Mouse (Mus musculus): Measurements from ENCODE around the gene Nol4l. TPM values are rescaled to one million over a fixed set of nuclear protein-coding genes. Genes with fewer than 3 reads are reported as not detected.

The Nol4l gene
- total and polyA plus RNA-seq, 3 experiments = 4.4 to 7.1 TPM; not detected in 1

- Histone ChIP-seq H3K27ac (ENCODE audit: control insufficient read depth, low read depth, low read length) (peak overlapping the region; percentile 65), H3K36me3 (ENCODE audit: control insufficient read depth in 1 of 2, insufficient read depth in 2 of 2, low read length in 2 of 2) (peaks cover 0 to 37% of the 10 kb centered on the region in 2 experiments; a peak in 2 of 4 replicates), H3K9ac (ENCODE audit: control insufficient read depth, low read depth, low read length, poor library complexity, severe bottlenecking) (peak overlapping the region; percentile 36), H3K4me1 (ENCODE audit: control insufficient read depth in 1 of 2, insufficient read depth in 2 of 2, low read length in 2 of 2) (peaks cover 22 to 43% of the 10 kb centered on the region in 2 experiments), H3K79me2 (ENCODE audit: control insufficient read depth, insufficient read depth, low read length, poor library complexity) (peaks cover 8% of the 10 kb centered on the region), H3K9me3 (replicated peaks; ENCODE audit: insufficient read depth, low read length) (no peaks in the 10 kb centered on the region), H3K27me3 (ENCODE audit: control insufficient read depth in 1 of 2, insufficient read depth in 2 of 2, low read length in 2 of 2) (no peaks in the 10 kb centered on the region), H3K4me3 (ENCODE audit: control insufficient read depth in 1 of 2, insufficient read depth in 1 of 2, low read depth in 2 of 2, low read length in 2 of 2) (no peak overlapping the region)
- TF ChIP-seq MXI1 (IDR thresholded peaks at IDR 0.05; ENCODE audit: low read depth, low read length) = no peak
- no peak for TF ChIP-seq TCF12 (IDR thresholded peaks at IDR 0.05; ENCODE audit: low read depth, low read length)
- TF ChIP-seq NELFE (IDR thresholded peaks at IDR 0.05; ENCODE audit: low read depth, low read length) = peak; percentile 42; the same call in 1 of the 2 replicates
- TF ChIP-seq EP300 (IDR thresholded peaks at IDR 0.05; ENCODE audit: low read depth in 1 of 2, low read length in 2 of 2) = 0 out of 4 replicates have a peak, but pooled peaks of 1 of the 2 experiments have one; percentile 23
- TF ChIP-seq POLR2A (IDR thresholded peaks at IDR 0.05; ENCODE audit: control insufficient read depth in 1 of 2, insufficient read depth in 1 of 2, low read depth in 1 of 2, low read length in 2 of 2, poor library complexity in 1 of 2) = peak in 1 of 2 experiments; percentile 49; a peak in 2 of 4 replicates
- DNase-seq (ENCODE audit: low read depth, low spot score) = peak; percentile 81
These were observed 38.8 kb downstream of the Nol4l start for GRCm38 (mm10) chr2:153490940-153491339.

- no peaks in the 10 kb centered on the region for H3K9me3 ChIP-seq (replicated peaks; ENCODE audit: insufficient read depth, low read length)
- H3K4me3 ChIP-seq (ENCODE audit: control insufficient read depth in 1 of 2, insufficient read depth in 1 of 2, low read depth in 2 of 2, low read length in 2 of 2) = no peak overlapping the region
- peaks cover 21 to 36% of the 10 kb centered on the region in 2 experiments for H3K4me1 ChIP-seq (ENCODE audit: control insufficient read depth in 1 of 2, insufficient read depth in 2 of 2, low read length in 2 of 2)
- no peak for DNase-seq (ENCODE audit: low read depth, low spot score)
- peaks cover 8% of the 10 kb centered on the region for H3K79me2 ChIP-seq (ENCODE audit: control insufficient read depth, insufficient read depth, low read length, poor library complexity)
- no peaks in the 10 kb centered on the region for H3K27me3 ChIP-seq (ENCODE audit: control insufficient read depth in 1 of 2, insufficient read depth in 2 of 2, low read length in 2 of 2)
- peak overlapping the region; percentile 65; the same call in 1 of the 2 replicates for H3K27ac ChIP-seq (ENCODE audit: control insufficient read depth, low read depth, low read length)
- H3K9ac ChIP-seq (ENCODE audit: control insufficient read depth, low read depth, low read length, poor library complexity, severe bottlenecking) = no peak overlapping the region
- peaks cover 0 to 31% of the 10 kb centered on the region in 2 experiments; a peak in 2 of 4 replicates for H3K36me3 ChIP-seq (ENCODE audit: control insufficient read depth in 1 of 2, insufficient read depth in 2 of 2, low read length in 2 of 2)
- TF ChIP-seq MYB (IDR thresholded peaks at IDR 0.05; ENCODE audit: low read depth, low read length) = no peak
- no peak for TF ChIP-seq ZKSCAN1 (IDR thresholded peaks at IDR 0.05; ENCODE audit: low read depth, low read length)
- TF ChIP-seq BHLHE40 (IDR thresholded peaks at IDR 0.05; ENCODE audit: borderline replicate concordance, low read depth, low read length) = no peak
- TF ChIP-seq ZNF384 (IDR thresholded peaks at IDR 0.05; ENCODE audit: low read depth, low read length) = no peak
- TF ChIP-seq POLR2A (IDR thresholded peaks at IDR 0.05; ENCODE audit: control insufficient read depth in 1 of 2, insufficient read depth in 1 of 2, low read depth in 1 of 2, low read length in 2 of 2, poor library complexity in 1 of 2) = no peak
- TF ChIP-seq SMC3 (IDR thresholded peaks at IDR 0.05; ENCODE audit: low read depth, low read length) = no peak
- no peak for TF ChIP-seq ETS1 (IDR thresholded peaks at IDR 0.05; ENCODE audit: low read depth, low read length)
- TF ChIP-seq POLR2AphosphoS2 (IDR thresholded peaks at IDR 0.05; ENCODE audit: low read length) = no peak
- no peak for TF ChIP-seq UBTF (IDR thresholded peaks at IDR 0.05; ENCODE audit: borderline replicate concordance, insufficient read depth, low read depth, low read length)
- no peak for TF ChIP-seq TBP (IDR thresholded peaks at IDR 0.05; ENCODE audit: low read depth, low read length)
- TF ChIP-seq ZC3H11A (IDR thresholded peaks at IDR 0.05; ENCODE audit: low read depth, low read length) = no peak
These were observed 39.7 kb downstream of the Nol4l start for GRCm38 (mm10) chr2:153490116-153490515.

All from MEL (cell line).